Mouse (Mus musculus) liver, embryonic 11.5 days (tissue): ENCODE data around the gene Siglec1. TPM values are rescaled to one million over a fixed set of nuclear protein-coding genes. Genes with fewer than 3 reads are reported as not detected.

Source experiments
- ATAC-seq: fragments of 200-750 bp; cut with Nextera tagmentation; replicated peaks from 2 replicates; pipeline ENCODE4 v1.8.0; 2017; ENCODE audit warnings: moderate number of reproducible peaks, mild to moderate bottlenecking, moderate TSS enrichment, moderate library complexity; ENCODE audit not compliant: low FRiP score
- DNase-seq: peaks from one replicate; pipeline ENCODE4 v3.0.0-alpha.2; 2017; ENCODE audit warnings: low spot score
- H3K27ac ChIP-seq: fragments of 300-500 bp; sonication (generic); 2 replicates; pipeline ENCODE4 v1.5.1; 2014; ENCODE audit warnings: mild to moderate bottlenecking, low read depth, low read length, control low read depth
- H3K27me3 ChIP-seq: fragments of 300-500 bp; sonication (generic); replicated peaks from 2 replicates; pipeline ENCODE4 v1.6.1; 2014; ENCODE audit warnings: low read length, mixed read lengths; ENCODE audit not compliant: control insufficient read depth, insufficient read depth
- H3K36me3 ChIP-seq: fragments of 300-500 bp; sonication (generic); 2 replicates; pipeline ENCODE4 v1.6.1; 2014; ENCODE audit warnings: mild to moderate bottlenecking, low read length, moderate library complexity, mixed read lengths; ENCODE audit not compliant: control insufficient read depth, insufficient read depth
- H3K4me1 ChIP-seq: fragments of 300-500 bp; sonication (generic); replicated peaks from 2 replicates; pipeline ENCODE4 v1.6.1; 2014; ENCODE audit warnings: low read length, mixed read lengths; ENCODE audit not compliant: control insufficient read depth, insufficient read depth
- H3K4me2 ChIP-seq: fragments of 300-500 bp; sonication (generic); 2 replicates; pipeline ENCODE4 v1.6.1; 2014; ENCODE audit warnings: mild to moderate bottlenecking, control low read depth, moderate library complexity
- H3K4me3 ChIP-seq: fragments of 300-500 bp; sonication (generic); 2 replicates; pipeline ENCODE4 v1.5.1; 2014; ENCODE audit warnings: low read depth, low read length, control low read depth
- H3K9ac ChIP-seq: fragments of 300-500 bp; sonication (generic); 2 replicates; pipeline ENCODE4 v1.6.1; 2014; ENCODE audit warnings: low read depth, low read length, control low read depth
- H3K9me3 ChIP-seq: fragments of 300-500 bp; sonication (generic); 2 replicates; pipeline ENCODE4 v1.6.1; 2016; ENCODE audit warnings: low read length, inconsistent platforms, mixed read lengths; ENCODE audit not compliant: control insufficient read depth
- WGBS: fragments of 180-500 bp; shearing (Covaris S2); extraction: QIAGEN DNeasy Blood & Tissue Kit; methylation state at CpG from one replicate; pipeline ENCODE4 v1.1.7; 2014; 5-methylcytosine and 5-hydroxymethylcytosine counted together
- polyA plus RNA-seq: library from polyadenylated mRNA; unstranded; fragments of >200 nt; fragmentation: Nextera tagmentation; extraction: Ambion mirVana; gene quantifications from 2 replicates; pipeline ENCODE4 v1.2.1, GENCODE M21; 2014

Siglec1 gene
- 0.73 and 0.78 TPM in 2 replicates for polyA plus RNA-seq

- DNase-seq (no peak), ATAC-seq (no peak)
- Histone ChIP-seq H3K4me3 (no peak within 1 kb of the TSS), H3K4me2 (no peak within 1 kb of the TSS), H3K4me1 (no peaks in the 10 kb centered on the region), H3K27me3 (no peaks in the 10 kb centered on the region), H3K9ac (no peak within 1 kb of the TSS), H3K27ac (no peak within 1 kb of the TSS), H3K9me3 (no peaks in the 10 kb centered on the region), H3K36me3 (no peaks in the 10 kb centered on the region)
- 64% methylated on average over 11 of the region's 11 CpGs for WGBS
Observed at GRCm38 (mm10) chr2:131086667-131087390, at the start of gene Siglec1. Gene Siglec1 (minus strand): TSS chr2:131086765.

DNA sequence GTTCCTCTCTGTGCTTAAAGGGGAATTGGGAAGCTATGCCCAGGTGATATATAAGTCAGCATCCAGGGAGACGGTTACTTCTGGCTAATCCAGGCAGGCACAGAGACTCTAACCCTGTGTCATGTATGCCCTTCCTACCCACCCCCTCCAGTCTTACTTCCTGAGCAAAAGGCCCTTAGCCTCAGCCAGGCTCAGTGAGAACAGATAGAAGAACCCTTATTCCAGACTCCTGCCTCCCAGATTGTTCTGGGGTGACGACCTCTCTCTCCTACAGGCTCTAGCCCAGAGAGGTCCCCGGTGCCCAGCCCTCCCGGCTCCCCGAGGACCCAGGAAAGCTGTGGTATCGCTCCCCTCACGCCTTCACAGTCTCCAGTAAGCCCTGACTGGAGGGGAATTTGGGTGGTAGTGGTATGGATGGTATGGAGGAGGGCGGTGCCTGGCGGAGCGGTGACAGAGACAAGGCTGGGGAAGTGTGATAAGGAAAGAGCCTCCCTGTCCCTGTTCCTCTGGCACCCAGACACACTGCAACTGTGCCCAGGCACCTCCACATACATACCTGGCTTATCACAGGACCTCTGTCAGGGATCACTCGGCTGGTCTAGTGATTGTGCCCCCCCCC, 49.1 kb upstream of the Siglec1 start:
- Histone ChIP-seq H3K36me3 (peaks cover 3% of the 10 kb centered on the region; the same call in 1 of the 2 replicates), H3K4me3 (peak overlapping the region; percentile 2; the same call in 1 of the 2 replicates), H3K4me1 (peaks cover 41% of the 10 kb centered on the region), H3K9me3 (no peaks in the 10 kb centered on the region), H3K4me2 (peak overlapping the region; percentile 53), H3K27me3 (no peaks in the 10 kb centered on the region), H3K27ac (peak overlapping the region; percentile 90), H3K9ac (peak overlapping the region; percentile 62)
- WGBS = 11% methylated on average over 11 of the region's 11 CpGs
- DNase-seq (peak; percentile 76), ATAC-seq (peak; percentile 100)

- peak; percentile 30 for DNase-seq
- H3K4me2 ChIP-seq = peak overlapping the region; percentile 53
- 73% methylated on average over 8 of the region's 8 CpGs for WGBS
- H3K36me3 ChIP-seq = peaks cover 3% of the 10 kb centered on the region; the same call in 1 of the 2 replicates
- H3K9ac ChIP-seq = peak overlapping the region; percentile 62
- peaks cover 40% of the 10 kb centered on the region for H3K4me1 ChIP-seq
- H3K27ac ChIP-seq = peak overlapping the region; percentile 90
- ATAC-seq = no peak
- H3K27me3 ChIP-seq = no peaks in the 10 kb centered on the region
- H3K4me3 ChIP-seq = no peak overlapping the region
- no peaks in the 10 kb centered on the region for H3K9me3 ChIP-seq
Observed at GRCm38 (mm10) chr2:131134826-131135400, 48.3 kb upstream of the Siglec1 start.

DNA sequence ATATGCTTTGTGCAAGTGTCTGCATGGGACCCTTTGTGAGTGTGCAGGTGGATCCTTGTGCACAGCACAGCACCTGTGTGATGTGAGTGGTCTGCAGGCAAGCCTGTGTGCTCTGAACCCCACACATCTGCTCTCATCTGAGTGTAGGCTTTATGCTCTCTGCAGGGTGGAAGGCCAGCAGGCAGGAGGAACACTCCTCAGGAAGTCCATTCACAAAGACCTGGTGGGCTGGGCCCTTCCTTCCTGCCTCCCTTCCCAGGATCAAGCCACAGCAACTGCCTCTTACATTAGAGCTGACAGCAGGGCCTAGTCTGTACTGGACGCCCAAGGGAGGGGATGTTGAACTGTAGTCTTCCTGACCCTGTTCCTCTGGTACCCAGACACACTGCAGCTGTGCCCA, 47.8 kb upstream of the Siglec1 start:
- Histone ChIP-seq H3K9me3 (no peaks in the 10 kb centered on the region), H3K4me3 (no peak overlapping the region), H3K36me3 (peaks cover 3% of the 10 kb centered on the region; the same call in 1 of the 2 replicates), H3K4me1 (peaks cover 44% of the 10 kb centered on the region), H3K9ac (peak overlapping the region; percentile 34), H3K4me2 (no peak overlapping the region), H3K27ac (peak overlapping the region; percentile 90), H3K27me3 (no peaks in the 10 kb centered on the region)
- no peak for ATAC-seq
- peak; percentile 35 for DNase-seq
- 41% methylated on average over 1 of the region's 1 CpGs for WGBS

- Histone ChIP-seq H3K4me2 (no peak within 1 kb of the TSS), H3K4me3 (no peak within 1 kb of the TSS), H3K36me3 (no peaks in the 10 kb centered on the region; the same call in 1 of the 2 replicates), H3K27ac (peak within 1 kb of the TSS; percentile 1; the same call in 1 of the 2 replicates), H3K4me1 (peaks cover 57% of the 10 kb centered on the region), H3K9me3 (no peaks in the 10 kb centered on the region), H3K27me3 (no peaks in the 10 kb centered on the region), H3K9ac (no peak within 1 kb of the TSS)
- DNase-seq (no peak), ATAC-seq (no peak)
- WGBS = 86% methylated on average over 9 of the region's 9 CpGs
Observed at GRCm38 (mm10) chr2:131132930-131133547, 46.5 kb upstream of the Siglec1 start, which contains the start of gene Gm11037. Gene Gm11037 (plus strand): TSS chr2:131133497.

DNA sequence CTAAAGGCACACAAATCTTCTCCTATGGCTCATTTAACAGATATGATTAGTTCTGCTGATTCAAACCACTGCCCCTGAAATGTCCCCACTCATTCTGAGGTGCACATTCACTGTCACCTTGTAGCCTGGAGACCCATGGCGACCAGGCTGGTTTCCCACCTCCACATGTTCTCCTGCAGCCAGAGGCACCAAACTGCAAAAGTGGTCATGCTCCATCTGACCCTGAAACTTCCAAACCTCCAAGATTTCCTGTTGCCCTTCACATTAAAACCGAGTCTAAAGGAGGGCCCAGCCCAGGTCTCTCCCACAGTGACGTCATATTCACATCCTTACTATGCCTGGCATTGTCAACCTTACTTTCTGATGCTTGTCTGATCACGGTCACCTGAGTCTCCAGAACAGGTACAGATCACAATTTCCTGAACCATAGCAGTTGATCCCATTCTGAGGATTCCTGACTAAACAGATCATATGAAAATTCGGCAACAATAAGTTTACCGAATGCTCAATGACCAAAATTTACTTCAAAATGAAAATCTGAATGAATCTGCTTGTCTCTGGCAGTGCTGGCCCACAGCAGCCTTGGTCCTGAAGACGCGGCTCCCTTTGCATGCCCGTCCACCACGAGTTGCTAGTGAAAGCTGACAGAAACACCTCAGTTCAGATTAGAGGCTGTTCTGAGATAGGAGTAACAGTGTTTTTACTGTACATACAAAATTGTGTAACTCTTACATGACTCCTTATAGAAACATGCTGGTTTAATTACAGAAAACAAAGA, 45.7 kb upstream of the Siglec1 start:
- DNase-seq (no peak), ATAC-seq (no peak)
- peaks cover 63% of the 10 kb centered on the region for H3K4me1 ChIP-seq
- WGBS = 84% methylated on average over 10 of the region's 10 CpGs
- H3K9ac ChIP-seq = no peak overlapping the region
- no peak overlapping the region for H3K4me3 ChIP-seq
- no peaks in the 10 kb centered on the region for H3K27me3 ChIP-seq
- H3K27ac ChIP-seq = no peak overlapping the region
- no peaks in the 10 kb centered on the region for H3K9me3 ChIP-seq
- H3K4me2 ChIP-seq = no peak overlapping the region
- H3K36me3 ChIP-seq = no peaks in the 10 kb centered on the region; the same call in 1 of the 2 replicates

DNA sequence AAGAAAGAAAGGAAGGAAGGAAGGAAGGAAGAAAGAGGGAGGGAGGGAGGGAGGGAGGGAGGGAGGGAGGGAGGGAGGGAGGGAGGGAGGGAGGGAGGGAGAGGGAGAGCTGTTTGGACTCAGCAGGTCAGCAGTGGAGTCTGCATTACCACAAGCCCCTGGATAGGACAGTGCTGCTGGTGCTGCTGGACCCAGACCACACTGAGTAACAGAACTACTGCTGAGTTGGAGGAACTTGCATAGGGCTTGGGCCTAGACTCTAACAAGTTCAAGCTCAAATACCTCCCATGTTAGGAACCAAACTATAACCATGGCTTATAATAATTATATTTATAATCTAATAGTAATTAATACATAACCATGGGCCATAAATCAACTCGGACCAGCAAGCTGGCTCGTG, 44.3 kb upstream of the Siglec1 start:
- no peaks in the 10 kb centered on the region for H3K27me3 ChIP-seq
- H3K4me3 ChIP-seq = no peak overlapping the region
- no peaks in the 10 kb centered on the region for H3K9me3 ChIP-seq
- no peak for DNase-seq
- H3K27ac ChIP-seq = no peak overlapping the region
- ATAC-seq = no peak
- H3K4me2 ChIP-seq = no peak overlapping the region
- H3K36me3 ChIP-seq = no peaks in the 10 kb centered on the region; the same call in 1 of the 2 replicates
- 87% methylated on average over 2 of the region's 2 CpGs for WGBS
- H3K9ac ChIP-seq = no peak overlapping the region
- H3K4me1 ChIP-seq = peaks cover 66% of the 10 kb centered on the region

DNA sequence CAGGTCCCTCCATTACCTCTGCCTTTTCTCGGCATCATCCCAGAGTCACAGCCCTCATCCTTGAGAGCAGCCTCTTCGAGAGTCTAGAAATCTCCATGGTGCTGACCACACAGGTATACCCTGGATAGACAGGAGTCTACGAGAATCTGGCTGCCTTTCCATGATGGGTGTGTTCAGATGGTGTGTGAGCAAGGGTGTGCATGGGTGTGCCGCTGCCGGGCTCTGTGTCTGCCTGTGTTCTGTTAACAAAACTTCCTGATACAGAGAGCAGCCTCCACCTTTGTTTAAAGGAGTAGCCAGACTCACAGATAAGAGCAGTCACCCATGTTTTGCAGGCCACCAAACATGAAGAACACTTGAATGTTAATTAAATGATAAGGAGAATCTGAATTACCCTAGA, 43.3 kb upstream of the Siglec1 start:
- no peaks in the 10 kb centered on the region for H3K27me3 ChIP-seq
- peak overlapping the region; percentile 20 for H3K27ac ChIP-seq
- WGBS = 49% methylated on average over 5 of the region's 5 CpGs
- H3K4me2 ChIP-seq = peak overlapping the region; percentile 94
- no peak overlapping the region for H3K4me3 ChIP-seq
- peaks cover 59% of the 10 kb centered on the region for H3K4me1 ChIP-seq
- ATAC-seq (peak; percentile 75), DNase-seq (no peak)
- H3K36me3 ChIP-seq = no peaks in the 10 kb centered on the region; the same call in 1 of the 2 replicates
- H3K9me3 ChIP-seq = no peaks in the 10 kb centered on the region
- no peak overlapping the region for H3K9ac ChIP-seq
